Mouse (Mus musculus) liver, adult 2 months (tissue): ENCODE data around the gene Umps. TPM values are rescaled to one million over a fixed set of nuclear protein-coding genes. Genes with fewer than 3 reads are reported as not detected.

Experiments
- DNase-seq: peaks from one replicate; pipeline ENCODE4 v3.0.0-alpha.2; 2011; ENCODE audit warnings: low read depth, low spot score; ENCODE audit errors: extremely low read depth
- H3K27ac ChIP-seq: fragments of 200-500 bp; replicated peaks from 2 replicates; pipeline ENCODE4 v1.5.1; 2012; ENCODE audit warnings: low read depth, mild to moderate bottlenecking, control low read depth, inconsistent platforms, low read length; ENCODE audit not compliant: insufficient read depth
- H3K27me3 ChIP-seq: fragments of 200-500 bp; 2 replicates; pipeline ENCODE4 v1.6.1; 2012; ENCODE audit warnings: mild to moderate bottlenecking, moderate library complexity, low read length, inconsistent platforms; ENCODE audit not compliant: control insufficient read depth, insufficient read depth
- H3K36me3 ChIP-seq: fragments of 200-500 bp; 2 replicates; pipeline ENCODE4 v1.6.1; 2012; ENCODE audit warnings: low read length, inconsistent platforms; ENCODE audit not compliant: control insufficient read depth, insufficient read depth
- H3K4me1 ChIP-seq: fragments of 200-500 bp; 2 replicates; pipeline ENCODE4 v1.6.1; 2011; ENCODE audit warnings: low read length; ENCODE audit not compliant: control insufficient read depth, insufficient read depth
- H3K4me3 ChIP-seq: fragments of 200-500 bp; 2 replicates; pipeline ENCODE4 v1.5.1; 2011; ENCODE audit warnings: low read depth, mild to moderate bottlenecking, control low read depth, low read length, moderate library complexity; ENCODE audit not compliant: insufficient read depth
- H3K79me2 ChIP-seq: fragments of 200-500 bp; 2 replicates; pipeline ENCODE4 v1.6.1; 2012; ENCODE audit warnings: inconsistent platforms, mild to moderate bottlenecking, low read length, moderate library complexity; ENCODE audit not compliant: control insufficient read depth, insufficient read depth
- H3K9ac ChIP-seq: fragments of 200-500 bp; 2 replicates; pipeline ENCODE4 v1.6.1; 2012; ENCODE audit warnings: low read depth, mild to moderate bottlenecking, control low read depth, inconsistent platforms, low read length
- CTCF ChIP-seq: fragments of 200-500 bp; IDR thresholded peaks from 2 replicates; pipeline ENCODE4 v1.5.1; 2011; ENCODE audit warnings: low read depth, low read length, control low read depth
- POLR2A ChIP-seq: fragments of 200-500 bp; IDR thresholded peaks from 2 replicates; pipeline ENCODE4 v1.6.1; 2011; ENCODE audit warnings: low read length, control low read depth; ENCODE audit not compliant: insufficient read depth; ENCODE audit errors: extremely low read depth
- WGBS: fragments of 180-500 bp; shearing (Covaris S2); methylation state at CpG from one replicate; pipeline ENCODE4 v1.1.7; 2018; 5-methylcytosine and 5-hydroxymethylcytosine counted together
- polyA plus RNA-seq: library from polyadenylated mRNA; depleted of rRNA; stranded (reverse); fragments of >200 nt; gene quantifications from 2 replicates; pipeline ENCODE4 v1.2.3, GENCODE M21; 2012
- total RNA-seq: library from RNA; depleted of rRNA; stranded (reverse); fragments of >200 nt; gene quantifications from 2 replicates; pipeline ENCODE4 v1.2.3, GENCODE M21; 2014

Umps gene
- total and polyA plus RNA-seq, 2 experiments = 12.9 to 26.5 TPM

GRCm38 (mm10) chr16:34003566-34004127 is 36.8 kb upstream of the Umps start:
- H3K27ac ChIP-seq = no peak overlapping the region
- no peak overlapping the region for H3K4me3 ChIP-seq
- H3K9ac ChIP-seq = no peak overlapping the region
- no peaks in the 10 kb centered on the region for H3K79me2 ChIP-seq
- TF ChIP-seq CTCF = no peak
- TF ChIP-seq POLR2A = no peak
- H3K4me1 ChIP-seq = no peaks in the 10 kb centered on the region
- H3K36me3 ChIP-seq = no peaks in the 10 kb centered on the region
- 88% methylated on average over 10 of the region's 10 CpGs for WGBS
- no peak for DNase-seq
- no peaks in the 10 kb centered on the region for H3K27me3 ChIP-seq

- TF ChIP-seq CTCF (no peak), POLR2A (no peak)
- Histone ChIP-seq H3K9ac (no peak overlapping the region), H3K27ac (no peak overlapping the region), H3K79me2 (no peaks in the 10 kb centered on the region), H3K4me1 (no peaks in the 10 kb centered on the region), H3K36me3 (no peaks in the 10 kb centered on the region), H3K27me3 (no peaks in the 10 kb centered on the region), H3K4me3 (no peak overlapping the region)
- DNase-seq = no peak
- 55% methylated on average over 8 of the region's 8 CpGs for WGBS
These were observed 33.9 kb upstream of the Umps start for GRCm38 (mm10) chr16:34000715-34001114.

- TF ChIP-seq CTCF (peak; percentile 62), POLR2A (no peak)
- peak; percentile 44 for DNase-seq
- H3K4me3 ChIP-seq = no peak overlapping the region
- no peaks in the 10 kb centered on the region for H3K4me1 ChIP-seq
- no peak overlapping the region for H3K9ac ChIP-seq
- H3K36me3 ChIP-seq = no peaks in the 10 kb centered on the region
- H3K79me2 ChIP-seq = no peaks in the 10 kb centered on the region
- no peak overlapping the region for H3K27ac ChIP-seq
- H3K27me3 ChIP-seq = no peaks in the 10 kb centered on the region
- WGBS = 23% methylated on average over 3 of the region's 3 CpGs
These were observed 32.5 kb upstream of the Umps start for GRCm38 (mm10) chr16:33999388-33999787.

- Histone ChIP-seq H3K79me2 (no peaks in the 10 kb centered on the region), H3K36me3 (no peaks in the 10 kb centered on the region), H3K27ac (no peak overlapping the region), H3K27me3 (no peaks in the 10 kb centered on the region), H3K4me3 (no peak overlapping the region), H3K4me1 (no peaks in the 10 kb centered on the region), H3K9ac (no peak overlapping the region)
- TF ChIP-seq POLR2A (no peak), CTCF (no peak)
- 90% methylated on average over 6 of the region's 6 CpGs for WGBS
- no peak for DNase-seq
These were observed 31.2 kb upstream of the Umps start for GRCm38 (mm10) chr16:33998011-33998410.

- Histone ChIP-seq H3K4me1 (no peaks in the 10 kb centered on the region), H3K4me3 (no peak overlapping the region), H3K27me3 (no peaks in the 10 kb centered on the region), H3K79me2 (no peaks in the 10 kb centered on the region), H3K27ac (no peak overlapping the region), H3K9ac (no peak overlapping the region), H3K36me3 (no peaks in the 10 kb centered on the region)
- TF ChIP-seq POLR2A = no peak
- TF ChIP-seq CTCF = peak; percentile 89
- DNase-seq = peak; percentile 58
- 0% methylated on average over 5 of the region's 5 CpGs for WGBS
These were observed 29.2 kb upstream of the Umps start for GRCm38 (mm10) chr16:33996030-33996429.

GRCm38 (mm10) chr16:33995496-33995895 is 28.7 kb upstream of the Umps start:
- no peak overlapping the region for H3K4me3 ChIP-seq
- no peak overlapping the region for H3K9ac ChIP-seq
- no peak for TF ChIP-seq POLR2A
- DNase-seq = peak; percentile 38
- H3K27ac ChIP-seq = no peak overlapping the region
- H3K79me2 ChIP-seq = no peaks in the 10 kb centered on the region
- 73% methylated on average over 3 of the region's 3 CpGs for WGBS
- H3K36me3 ChIP-seq = no peaks in the 10 kb centered on the region
- H3K27me3 ChIP-seq = no peaks in the 10 kb centered on the region
- no peaks in the 10 kb centered on the region for H3K4me1 ChIP-seq
